Mouse (Mus musculus) kidney, postnatal 0 days (tissue): ENCODE results near the gene Ldhd. TPM values are rescaled to one million over a fixed set of nuclear protein-coding genes. Genes with fewer than 3 reads are reported as not detected.
A peak's percentile ranks its signal among the peaks of the same experiment; 100 is the strongest.

Experiments
- ATAC-seq: fragments of 200-750 bp; cut with Nextera tagmentation; replicated peaks from 2 replicates; pipeline ENCODE4 v1.8.0; 2017; ENCODE audit warnings: low read depth, moderate number of reproducible peaks, moderate TSS enrichment, moderate library complexity; ENCODE audit not compliant: low FRiP score
- DNase-seq: peaks from one replicate; pipeline ENCODE4 v3.0.0-alpha.2; 2016; ENCODE audit warnings: low spot score
- H3K27ac ChIP-seq: fragments of 300-500 bp; sonication (generic); 2 replicates; pipeline ENCODE4 v1.5.1; 2014; ENCODE audit warnings: mild to moderate bottlenecking
- H3K27me3 ChIP-seq: fragments of 300-500 bp; sonication (generic); 2 replicates; pipeline ENCODE4 v1.6.1; 2014; ENCODE audit warnings: low read length, mixed read lengths; ENCODE audit not compliant: insufficient read depth
- H3K36me3 ChIP-seq: fragments of 300-500 bp; sonication (generic); 2 replicates; pipeline ENCODE4 v1.6.1; 2014; ENCODE audit warnings: low read length, mixed read lengths; ENCODE audit not compliant: insufficient read depth
- H3K4me1 ChIP-seq: fragments of 300-500 bp; sonication (generic); replicated peaks from 2 replicates; pipeline ENCODE4 v1.6.1; 2014; ENCODE audit warnings: antibody characterized with exemption, low read length, mixed read lengths; ENCODE audit not compliant: insufficient read depth
- H3K4me2 ChIP-seq: fragments of 300-500 bp; sonication (generic); 2 replicates; pipeline ENCODE4 v1.6.1; 2014; ENCODE audit warnings: mild to moderate bottlenecking, low read length, moderate library complexity, mixed read lengths
- H3K4me3 ChIP-seq: fragments of 300-500 bp; sonication (generic); replicated peaks from 2 replicates; pipeline ENCODE4 v1.5.1; 2014; ENCODE audit warnings: low read depth, low read length
- H3K9ac ChIP-seq: fragments of 300-500 bp; sonication (generic); 2 replicates; pipeline ENCODE4 v1.6.1; 2014; ENCODE audit warnings: low read depth, low read length
- H3K9me3 ChIP-seq: fragments of 300-500 bp; sonication (generic); replicated peaks from 2 replicates; pipeline ENCODE4 v1.6.1; 2016; ENCODE audit warnings: low read length, inconsistent platforms, mixed read lengths
- CTCF ChIP-seq: IDR thresholded peaks from 2 replicates; pipeline ENCODE4 v1.5.1; 2016; ENCODE audit warnings: antibody characterized with exemption, low read depth, mild to moderate bottlenecking, moderate library complexity
- WGBS: fragments of 180-500 bp; shearing (Covaris S2); extraction: QIAGEN DNeasy Blood & Tissue Kit; methylation state at CpG from one replicate; pipeline ENCODE4 v1.1.7; 2014; 5-methylcytosine and 5-hydroxymethylcytosine counted together
- polyA plus RNA-seq: library from polyadenylated mRNA; unstranded; fragments of >200 nt; fragmentation: Nextera tagmentation; extraction: Ambion mirVana; gene quantifications from 2 replicates; pipeline ENCODE4 v1.2.1, GENCODE M21; 2015

Gene Ldhd
- polyA plus RNA-seq, 1 experiment from 2014 or later: 4.5 TPM

- WGBS: 88% methylated on average over 2 of the region's 2 CpGs
- Histone ChIP-seq H3K36me3 (0 out of 2 replicates have a peak, but pooled peaks cover 3% of the 10 kb centered on the region), H3K4me2 (no peak overlapping the region), H3K27me3 (no peaks in the 10 kb centered on the region), H3K4me3 (no peak overlapping the region), H3K27ac (no peak overlapping the region), H3K9me3 (no peaks in the 10 kb centered on the region), H3K4me1 (no peaks in the 10 kb centered on the region), H3K9ac (no peak overlapping the region)
- no peak for DNase-seq
- no peak for TF ChIP-seq CTCF
- ATAC-seq: no peak
Measured at GRCm38 (mm10) chr8:111604986-111605385, 25.2 kb downstream of the Ldhd start.

GRCm38 (mm10) chr8:111602050-111602449, 28.1 kb downstream of the Ldhd start:
- Histone ChIP-seq H3K9ac (no peak overlapping the region), H3K27me3 (no peaks in the 10 kb centered on the region), H3K36me3 (0 out of 2 replicates have a peak, but pooled peaks cover 3% of the 10 kb centered on the region), H3K4me2 (no peak overlapping the region), H3K4me1 (peaks cover 7% of the 10 kb centered on the region), H3K9me3 (no peaks in the 10 kb centered on the region), H3K4me3 (no peak overlapping the region), H3K27ac (no peak overlapping the region)
- WGBS: 95% methylated on average over 4 of the region's 4 CpGs
- DNase-seq (no peak), ATAC-seq (no peak)
- no peak for TF ChIP-seq CTCF

GRCm38 (mm10) chr8:111599707-111600444, 30.3 kb downstream of the Ldhd start:
- 60% methylated on average over 9 of the region's 9 CpGs for WGBS

DNA sequence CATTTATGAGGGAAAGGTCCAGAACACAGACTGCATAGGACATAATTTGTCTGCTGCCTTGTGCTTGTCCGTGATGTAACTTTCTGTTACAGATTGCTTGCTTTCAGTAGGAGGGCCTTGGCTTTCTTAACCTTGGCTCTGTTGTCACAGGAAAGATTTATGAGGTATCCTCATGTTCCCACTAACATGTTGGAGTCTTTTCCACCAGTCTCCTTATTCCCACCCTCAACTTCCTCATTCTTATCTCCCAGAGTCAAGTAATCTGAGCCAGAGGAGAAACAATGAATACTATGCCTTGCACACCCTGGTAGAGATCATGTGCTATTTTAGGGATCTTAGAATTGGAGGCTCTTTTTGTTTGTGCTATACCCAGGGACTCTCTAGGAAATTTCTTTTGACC, 32.9 kb downstream of the Ldhd start:
- peak; percentile 93 for DNase-seq
- Histone ChIP-seq H3K9me3 (no peaks in the 10 kb centered on the region), H3K27me3 (no peaks in the 10 kb centered on the region), H3K27ac (peak overlapping the region; percentile 78), H3K4me2 (no peak overlapping the region), H3K4me3 (no peak overlapping the region), H3K9ac (no peak overlapping the region), H3K4me1 (peaks cover 28% of the 10 kb centered on the region), H3K36me3 (no peaks in the 10 kb centered on the region)
- peak; percentile 81; the same call in 1 of the 2 replicates for ATAC-seq
- 14% methylated on average over 1 of the region's 1 CpGs for WGBS
- TF ChIP-seq CTCF: no peak

More at GRCm38 (mm10) chr8:111599707-111600444, 30.3 kb downstream of the Ldhd start:
- Histone ChIP-seq H3K27ac (0 out of 2 replicates have a peak overlapping the region, but pooled peaks have one; percentile 13), H3K36me3 (no peaks in the 10 kb centered on the region), H3K9ac (no peak overlapping the region), H3K4me2 (no peak overlapping the region), H3K4me3 (no peak overlapping the region), H3K4me1 (peaks cover 26% of the 10 kb centered on the region), H3K9me3 (no peaks in the 10 kb centered on the region), H3K27me3 (no peaks in the 10 kb centered on the region)
- ATAC-seq: no peak
- no peak for DNase-seq
- 0 out of 2 replicates have a peak, but pooled peaks have one; percentile 9 for TF ChIP-seq CTCF

DNA sequence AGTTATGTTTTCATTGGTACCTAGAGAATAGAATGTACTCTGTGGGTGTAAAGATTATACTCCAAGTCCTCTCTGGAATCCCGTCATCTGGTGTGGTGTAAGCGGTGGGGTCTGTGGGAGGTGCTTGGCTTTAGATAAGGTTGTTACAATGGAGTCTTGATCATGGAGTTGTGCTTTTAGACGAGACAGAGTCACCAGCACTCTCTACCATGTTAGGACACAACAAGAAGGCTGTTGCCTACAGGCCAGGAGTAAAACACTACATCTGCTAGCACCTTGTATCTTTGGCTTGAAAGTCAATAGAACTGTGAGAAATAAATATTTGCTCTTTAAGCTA, 33.7 kb downstream of the Ldhd start:
- 48% methylated on average over 3 of the region's 3 CpGs for WGBS
- DNase-seq (no peak), ATAC-seq (no peak)
- Histone ChIP-seq H3K9ac (no peak overlapping the region), H3K4me1 (peaks cover 28% of the 10 kb centered on the region), H3K36me3 (no peaks in the 10 kb centered on the region), H3K27me3 (no peaks in the 10 kb centered on the region), H3K4me2 (no peak overlapping the region), H3K27ac (peak overlapping the region; percentile 78), H3K4me3 (no peak overlapping the region), H3K9me3 (no peaks in the 10 kb centered on the region)
- no peak for TF ChIP-seq CTCF

DNA sequence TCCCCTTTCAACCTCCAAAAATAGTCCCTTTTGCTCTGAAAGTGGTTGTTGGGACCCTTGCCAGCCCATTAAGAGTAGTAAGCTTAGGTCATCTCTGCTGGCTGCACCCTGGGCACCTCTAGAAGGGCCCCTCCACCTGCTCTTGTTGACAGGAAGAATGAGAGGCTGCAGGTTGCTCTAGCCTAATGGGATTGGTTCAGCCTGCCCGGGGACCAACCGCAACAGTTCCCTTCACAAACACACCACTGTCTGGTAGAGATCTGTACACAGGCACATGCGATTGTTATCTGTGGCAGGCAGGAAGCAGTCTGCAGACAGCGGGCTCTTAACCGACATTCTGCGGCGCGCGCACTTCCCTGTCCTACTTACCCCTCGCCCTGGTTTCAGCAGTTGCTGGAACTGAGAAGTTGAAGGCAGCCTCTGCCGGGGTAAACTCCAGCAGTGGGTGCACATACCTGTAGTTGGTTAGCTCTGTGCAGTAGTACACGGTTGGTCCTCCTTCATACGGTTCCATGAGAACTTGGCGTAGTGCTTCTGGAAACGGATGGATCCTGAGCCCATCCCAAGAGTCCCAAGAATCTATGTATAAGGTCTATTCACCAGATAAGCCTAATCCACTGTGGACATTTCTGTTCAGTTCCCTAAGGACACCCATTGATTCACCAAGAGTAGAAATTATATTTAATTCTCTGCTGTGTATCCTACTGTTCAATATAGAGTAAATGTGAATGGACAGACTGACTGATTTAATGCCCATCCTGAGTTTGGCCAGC, 34.3 kb downstream of the Ldhd start:
- H3K4me1 ChIP-seq: peaks cover 28% of the 10 kb centered on the region
- no peak for TF ChIP-seq CTCF
- no peaks in the 10 kb centered on the region for H3K9me3 ChIP-seq
- no peak overlapping the region for H3K4me3 ChIP-seq
- DNase-seq: peak; percentile 58
- H3K9ac ChIP-seq: no peak overlapping the region
- no peak overlapping the region for H3K4me2 ChIP-seq
- WGBS: 76% methylated on average over 15 of the region's 15 CpGs
- H3K27me3 ChIP-seq: no peaks in the 10 kb centered on the region
- ATAC-seq: peak; percentile 43; the same call in 1 of the 2 replicates
- H3K36me3 ChIP-seq: no peaks in the 10 kb centered on the region
- peak overlapping the region; percentile 78; the same call in 1 of the 2 replicates for H3K27ac ChIP-seq
